Mouse (Mus musculus) frontal cortex, postnatal 36 days (tissue): ENCODE measurements at regions not wholly inside any gene's neighbourhood (a gene's known extent, or its start where the extent isn't known, plus 50 kb on each side); places are given as distances from the start of the nearest gene placed in this dataset.

Source experiments
- DNase-seq, 2 experiments: peaks; one replicate each; pipeline ENCODE4 v3.0.0; 2022; ENCODE audit warnings: low spot score in 2 of 2

- DNase-seq, result no peak
Observed at GRCm38 (mm10) chr3:34136385-34136784, 55.3 kb upstream of the Dnajc19 start.
